Mouse (Mus musculus): ENCODE results near the gene Fbxl21. TPM values are rescaled to one million over a fixed set of nuclear protein-coding genes. Genes with fewer than 3 reads are reported as not detected.

Gene Fbxl21
- polyA plus RNA-seq, 1 experiment from 2014 or later, result 5.3 TPM

- Histone ChIP-seq H3K27ac (ENCODE audit: low read depth, low read length) (no peak overlapping the region), H3K4me2 (ENCODE audit: low read depth, low read length) (no peak overlapping the region), H3K9ac (replicated peaks; ENCODE audit: low read depth, low read length) (no peak overlapping the region), H3K36me3 (ENCODE audit: control insufficient read depth, insufficient read depth, low read length) (no peaks in the 10 kb centered on the region), H3K4me3 (ENCODE audit: low read depth, low read length) (no peak overlapping the region), H3K4me1 (ENCODE audit: control insufficient read depth, insufficient read depth, low read length) (no peaks in the 10 kb centered on the region), H3K27me3 (ENCODE audit: control insufficient read depth, insufficient read depth, low read length) (no peaks in the 10 kb centered on the region), H3K9me3 (ENCODE audit: control insufficient read depth, low read length) (no peaks in the 10 kb centered on the region)
- ATAC-seq (ENCODE audit: low read depth), result no peak
- 53% methylated on average over 3 of the region's 3 CpGs for whole genome bisulfite sequencing
These were observed 22.7 kb downstream of the Fbxl21 start for GRCm38 (mm10) chr13:56544956-56545355.

GRCm38 (mm10) chr13:56548401-56548800 lies 26.1 kb downstream of the Fbxl21 start, which contains the start of gene Lect2:
Gene Lect2 (minus strand): TSS chr13:56548502.
- no peak within 1 kb of the TSS for H3K9ac ChIP-seq (replicated peaks; ENCODE audit: low read depth, low read length)
- no peak within 1 kb of the TSS for H3K27ac ChIP-seq (ENCODE audit: low read depth, low read length)
- H3K27me3 ChIP-seq (ENCODE audit: control insufficient read depth, insufficient read depth, low read length), result no peaks in the 10 kb centered on the region
- no peaks in the 10 kb centered on the region for H3K36me3 ChIP-seq (ENCODE audit: control insufficient read depth, insufficient read depth, low read length)
- WGBS, result 66% methylated on average over 9 of the region's 9 CpGs
- no peak for ATAC-seq (ENCODE audit: low read depth)
- no peak within 1 kb of the TSS for H3K4me3 ChIP-seq (ENCODE audit: low read depth, low read length)
- no peaks in the 10 kb centered on the region for H3K4me1 ChIP-seq (ENCODE audit: control insufficient read depth, insufficient read depth, low read length)
- no peak within 1 kb of the TSS for H3K4me2 ChIP-seq (ENCODE audit: low read depth, low read length)
- H3K9me3 ChIP-seq (ENCODE audit: control insufficient read depth, low read length), result no peaks in the 10 kb centered on the region

- no peak for ATAC-seq (ENCODE audit: low read depth)
- Histone ChIP-seq H3K36me3 (ENCODE audit: control insufficient read depth, insufficient read depth, low read length) (no peaks in the 10 kb centered on the region), H3K9me3 (ENCODE audit: control insufficient read depth, low read length) (no peaks in the 10 kb centered on the region), H3K27me3 (ENCODE audit: control insufficient read depth, insufficient read depth, low read length) (no peaks in the 10 kb centered on the region), H3K9ac (replicated peaks; ENCODE audit: low read depth, low read length) (no peak overlapping the region), H3K4me2 (ENCODE audit: low read depth, low read length) (no peak overlapping the region), H3K4me1 (ENCODE audit: control insufficient read depth, insufficient read depth, low read length) (no peaks in the 10 kb centered on the region), H3K4me3 (ENCODE audit: low read depth, low read length) (no peak overlapping the region), H3K27ac (ENCODE audit: low read depth, low read length) (no peak overlapping the region)
- 80% methylated on average over 4 of the region's 4 CpGs for WGBS
These were observed 27.1 kb downstream of the Fbxl21 start for GRCm38 (mm10) chr13:56549364-56549763.

- H3K4me1 ChIP-seq (ENCODE audit: control insufficient read depth, insufficient read depth, low read length), result no peaks in the 10 kb centered on the region
- H3K4me3 ChIP-seq (ENCODE audit: low read depth, low read length), result no peak overlapping the region
- H3K9me3 ChIP-seq (ENCODE audit: control insufficient read depth, low read length), result no peaks in the 10 kb centered on the region
- H3K4me2 ChIP-seq (ENCODE audit: low read depth, low read length), result no peak overlapping the region
- H3K27me3 ChIP-seq (ENCODE audit: control insufficient read depth, insufficient read depth, low read length), result no peaks in the 10 kb centered on the region
- H3K9ac ChIP-seq (replicated peaks; ENCODE audit: low read depth, low read length), result no peak overlapping the region
- H3K27ac ChIP-seq (ENCODE audit: low read depth, low read length), result no peak overlapping the region
- no peak for ATAC-seq (ENCODE audit: low read depth)
- H3K36me3 ChIP-seq (ENCODE audit: control insufficient read depth, insufficient read depth, low read length), result no peaks in the 10 kb centered on the region
- 3% methylated on average over 1 of the region's 1 CpGs for WGBS
These were observed 28.3 kb downstream of the Fbxl21 start for GRCm38 (mm10) chr13:56550574-56550973.

DNA sequence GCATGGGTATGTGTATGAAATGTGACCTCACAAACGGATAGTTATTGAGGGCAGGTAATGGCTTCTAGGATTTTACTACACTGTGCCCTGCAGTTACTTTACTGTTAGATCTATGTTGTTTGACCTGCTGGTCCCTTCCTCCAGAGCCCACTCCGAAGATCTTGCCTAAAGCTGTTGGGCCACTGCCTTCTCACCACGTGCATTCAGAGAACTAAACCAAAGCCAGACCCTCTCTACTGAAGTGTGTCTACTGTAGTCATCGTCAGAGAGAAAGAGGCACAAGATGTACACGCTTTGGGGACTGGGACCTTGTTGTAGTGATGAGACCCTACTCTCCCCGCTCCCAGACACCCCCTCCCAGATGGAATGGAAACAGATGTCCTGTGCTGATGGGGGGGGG lies 29.4 kb downstream of the Fbxl21 start:
- no peak for ATAC-seq (ENCODE audit: low read depth)
- Histone ChIP-seq H3K27me3 (ENCODE audit: control insufficient read depth, insufficient read depth, low read length) (no peaks in the 10 kb centered on the region), H3K4me1 (ENCODE audit: control insufficient read depth, insufficient read depth, low read length) (no peaks in the 10 kb centered on the region), H3K36me3 (ENCODE audit: control insufficient read depth, insufficient read depth, low read length) (no peaks in the 10 kb centered on the region), H3K9ac (replicated peaks; ENCODE audit: low read depth, low read length) (no peak overlapping the region), H3K9me3 (ENCODE audit: control insufficient read depth, low read length) (no peaks in the 10 kb centered on the region), H3K4me3 (ENCODE audit: low read depth, low read length) (no peak overlapping the region), H3K27ac (ENCODE audit: low read depth, low read length) (no peak overlapping the region), H3K4me2 (ENCODE audit: low read depth, low read length) (no peak overlapping the region)
- WGBS, result 79% methylated on average over 6 of the region's 6 CpGs

GRCm38 (mm10) chr13:56553923-56554322 lies 31.7 kb downstream of the Fbxl21 start:
- Histone ChIP-seq H3K4me3 (ENCODE audit: low read depth, low read length) (no peak overlapping the region), H3K27ac (ENCODE audit: low read depth, low read length) (no peak overlapping the region), H3K36me3 (ENCODE audit: control insufficient read depth, insufficient read depth, low read length) (no peaks in the 10 kb centered on the region), H3K27me3 (ENCODE audit: control insufficient read depth, insufficient read depth, low read length) (no peaks in the 10 kb centered on the region), H3K4me2 (ENCODE audit: low read depth, low read length) (no peak overlapping the region), H3K9me3 (ENCODE audit: control insufficient read depth, low read length) (no peaks in the 10 kb centered on the region), H3K9ac (replicated peaks; ENCODE audit: low read depth, low read length) (no peak overlapping the region), H3K4me1 (ENCODE audit: control insufficient read depth, insufficient read depth, low read length) (no peaks in the 10 kb centered on the region)
- ATAC-seq (ENCODE audit: low read depth), result no peak
- 53% methylated on average over 2 of the region's 2 CpGs for WGBS

GRCm38 (mm10) chr13:56554409-56554808 lies 32.1 kb downstream of the Fbxl21 start:
- H3K9me3 ChIP-seq (ENCODE audit: control insufficient read depth, low read length), result no peaks in the 10 kb centered on the region
- H3K27me3 ChIP-seq (ENCODE audit: control insufficient read depth, insufficient read depth, low read length), result no peaks in the 10 kb centered on the region
- no peak overlapping the region for H3K9ac ChIP-seq (replicated peaks; ENCODE audit: low read depth, low read length)
- WGBS, result 0% methylated on average over 2 of the region's 2 CpGs
- H3K36me3 ChIP-seq (ENCODE audit: control insufficient read depth, insufficient read depth, low read length), result no peaks in the 10 kb centered on the region
- ATAC-seq (ENCODE audit: low read depth), result no peak; the same call in 1 of the 2 replicates
- H3K4me2 ChIP-seq (ENCODE audit: low read depth, low read length), result no peak overlapping the region
- no peak overlapping the region for H3K4me3 ChIP-seq (ENCODE audit: low read depth, low read length)
- H3K4me1 ChIP-seq (ENCODE audit: control insufficient read depth, insufficient read depth, low read length), result no peaks in the 10 kb centered on the region
- H3K27ac ChIP-seq (ENCODE audit: low read depth, low read length), result no peak overlapping the region

DNA sequence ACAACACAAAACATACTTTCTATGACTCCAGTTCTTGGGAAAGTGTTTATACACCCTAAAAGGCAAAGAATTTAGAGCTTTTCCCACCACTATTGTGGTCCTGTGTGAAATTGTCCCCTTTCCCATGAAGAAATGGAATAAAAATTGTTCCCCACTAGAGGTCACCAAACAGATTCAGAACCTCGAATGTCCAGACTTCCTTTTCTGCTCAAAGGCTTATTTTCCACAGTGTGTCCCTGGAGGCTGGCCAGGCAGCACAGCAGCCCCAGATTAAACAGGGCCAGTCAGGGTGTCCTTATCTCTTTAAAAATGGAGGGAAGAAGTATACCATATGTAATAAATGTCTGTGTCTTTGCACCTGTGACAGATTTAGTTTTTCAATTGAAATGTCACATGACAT lies 33.7 kb downstream of the Fbxl21 start:
- no peak overlapping the region for H3K9ac ChIP-seq (replicated peaks; ENCODE audit: low read depth, low read length)

DNA sequence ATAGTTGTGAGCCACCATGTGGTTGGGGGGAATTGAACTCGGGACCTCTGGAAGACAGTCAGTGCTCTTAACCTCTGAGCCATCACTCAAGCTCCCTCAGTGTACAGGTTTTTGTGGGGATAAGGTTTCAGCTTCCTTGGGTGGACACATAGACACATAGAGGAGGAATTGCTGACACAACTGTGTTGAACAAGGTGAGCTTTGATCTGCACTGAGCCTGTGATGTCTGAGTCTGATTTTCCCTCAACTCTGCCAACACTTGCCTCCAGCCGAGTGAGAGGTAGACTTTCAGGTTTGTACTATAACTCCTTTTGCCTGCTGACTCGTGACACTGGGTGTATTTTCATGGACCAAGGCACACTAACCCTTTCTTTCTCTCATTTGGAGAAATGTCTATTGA lies 34.4 kb downstream of the Fbxl21 start:
- no peaks in the 10 kb centered on the region for H3K9me3 ChIP-seq (ENCODE audit: control insufficient read depth, low read length)
- whole genome bisulfite sequencing, result 83% methylated on average over 3 of the region's 3 CpGs
- H3K4me2 ChIP-seq (ENCODE audit: low read depth, low read length), result no peak overlapping the region
- no peaks in the 10 kb centered on the region for H3K36me3 ChIP-seq (ENCODE audit: control insufficient read depth, insufficient read depth, low read length)
- no peak overlapping the region for H3K9ac ChIP-seq (replicated peaks; ENCODE audit: low read depth, low read length)
- no peak overlapping the region for H3K27ac ChIP-seq (ENCODE audit: low read depth, low read length)
- H3K4me3 ChIP-seq (ENCODE audit: low read depth, low read length), result no peak overlapping the region
- no peak for ATAC-seq (ENCODE audit: low read depth)
- no peaks in the 10 kb centered on the region for H3K4me1 ChIP-seq (ENCODE audit: control insufficient read depth, insufficient read depth, low read length)
- no peaks in the 10 kb centered on the region for H3K27me3 ChIP-seq (ENCODE audit: control insufficient read depth, insufficient read depth, low read length)

More for the DNA sequence above, 33.7 kb downstream of the Fbxl21 start:
- Histone ChIP-seq H3K9me3 (ENCODE audit: control insufficient read depth, low read length) (no peaks in the 10 kb centered on the region), H3K36me3 (ENCODE audit: control insufficient read depth, insufficient read depth, low read length) (no peaks in the 10 kb centered on the region), H3K4me3 (ENCODE audit: low read depth, low read length) (no peak overlapping the region), H3K27ac (ENCODE audit: low read depth, low read length) (no peak overlapping the region), H3K27me3 (ENCODE audit: control insufficient read depth, insufficient read depth, low read length) (no peaks in the 10 kb centered on the region), H3K4me2 (ENCODE audit: low read depth, low read length) (no peak overlapping the region), H3K4me1 (ENCODE audit: control insufficient read depth, insufficient read depth, low read length) (no peaks in the 10 kb centered on the region)
- no peak for ATAC-seq (ENCODE audit: low read depth)
- 9% methylated on average over 1 of the region's 1 CpGs for WGBS

DNA sequence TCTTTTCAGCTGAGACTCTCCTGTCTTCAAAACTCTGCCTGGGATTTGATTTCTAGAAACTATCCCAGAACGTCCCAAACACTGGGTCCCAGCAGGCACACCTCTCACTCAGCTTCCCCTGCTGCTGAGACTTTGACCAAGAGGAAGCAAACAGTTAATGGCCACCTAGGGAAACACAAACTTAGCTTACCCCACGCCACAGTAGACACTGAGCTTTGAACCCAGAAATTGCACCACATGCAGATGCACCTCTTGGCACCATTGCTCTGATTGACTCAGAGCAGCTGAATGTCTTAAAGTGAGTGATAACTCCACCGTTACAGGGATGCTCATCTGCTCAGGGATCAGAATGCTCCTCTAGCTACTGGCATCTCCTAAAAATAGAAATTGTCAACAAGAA lies 36.5 kb downstream of the Fbxl21 start:
- no peak for ATAC-seq (ENCODE audit: low read depth)
- Histone ChIP-seq H3K27ac (ENCODE audit: low read depth, low read length) (no peak overlapping the region), H3K36me3 (ENCODE audit: control insufficient read depth, insufficient read depth, low read length) (no peaks in the 10 kb centered on the region), H3K4me1 (ENCODE audit: control insufficient read depth, insufficient read depth, low read length) (no peaks in the 10 kb centered on the region), H3K27me3 (ENCODE audit: control insufficient read depth, insufficient read depth, low read length) (no peaks in the 10 kb centered on the region), H3K9me3 (ENCODE audit: control insufficient read depth, low read length) (no peaks in the 10 kb centered on the region), H3K9ac (replicated peaks; ENCODE audit: low read depth, low read length) (no peak overlapping the region), H3K4me2 (ENCODE audit: low read depth, low read length) (no peak overlapping the region), H3K4me3 (ENCODE audit: low read depth, low read length) (no peak overlapping the region)
- 43% methylated on average over 3 of the region's 3 CpGs for WGBS
